Mouse (Mus musculus) C2C12 (cell line): ENCODE results near the gene Tmem236.

Source experiments
- CTCF ChIP-seq: IDR thresholded peaks from one replicate; pipeline ENCODE4 v1.5.1; 2011; ENCODE audit not compliant: control insufficient read depth, insufficient read depth, insufficient read length
- MAX ChIP-seq: IDR thresholded peaks from one replicate; pipeline ENCODE4 v1.6.1; 2011; ENCODE audit warnings: mild to moderate bottlenecking, control low read depth

GRCm38 (mm10) chr2:14244668-14245067, 70.3 kb downstream of the Tmem236 start:
- TF ChIP-seq MAX (no peak), CTCF (no peak)
